Mouse (Mus musculus) megakaryocyte, embryonic 14.5 days (primary cell): ENCODE measurements at regions not wholly inside any gene's neighbourhood (a gene's known extent, or its start where the extent isn't known, plus 50 kb on each side); places are given as distances from the start of the nearest gene placed in this dataset.

Experiments used
- FLI1 ChIP-seq: IDR thresholded peaks from 2 replicates; pipeline ENCODE4 v1.6.1; 2012; ENCODE audit warnings: low read length, inconsistent platforms, mixed read lengths
- GATA1 ChIP-seq: IDR thresholded peaks from 3 replicates; pipeline ENCODE4 v1.6.1; 2012; ENCODE audit warnings: mixed read lengths, low read length, inconsistent platforms, borderline replicate concordance

DNA sequence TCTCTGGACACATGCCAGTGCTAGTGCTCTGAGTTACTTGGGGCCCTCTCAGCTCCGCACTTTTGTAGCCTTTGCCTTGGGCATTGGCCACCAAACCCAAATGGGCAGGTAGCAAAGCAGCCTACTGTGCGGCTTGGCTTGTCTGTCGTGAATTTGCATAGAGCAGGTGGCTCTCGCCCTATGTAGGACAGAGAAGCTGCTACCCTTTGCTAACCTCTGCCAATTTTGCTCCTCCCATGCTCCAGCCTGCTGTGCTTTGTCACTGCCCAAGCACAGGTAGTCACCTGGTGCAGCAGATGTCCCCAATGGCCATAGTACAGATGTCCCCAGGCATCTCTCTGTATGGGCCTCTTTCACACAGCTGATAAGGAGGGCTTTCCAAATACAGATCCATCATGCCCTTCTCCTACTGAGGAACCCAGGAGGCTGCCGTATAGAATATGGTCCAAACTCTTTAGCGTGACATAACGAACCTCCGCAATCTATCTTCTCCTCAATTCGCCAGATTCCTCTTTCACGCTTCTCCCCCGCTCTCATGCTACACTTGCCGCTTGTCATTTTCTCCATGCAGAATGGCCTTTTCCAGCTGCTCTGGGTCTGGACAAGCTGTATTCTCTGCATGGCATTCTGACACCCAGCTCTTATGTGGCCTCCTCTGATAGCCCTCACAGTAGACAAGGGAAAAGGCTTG lies 143.7 kb upstream of the Snx19 start:
- TF ChIP-seq GATA1 = no peak
- no peak for TF ChIP-seq FLI1
